Mouse (Mus musculus) left cerebral cortex, adult 2 months (tissue): ENCODE data around the gene En2. TPM values are rescaled to one million over a fixed set of nuclear protein-coding genes. Genes with fewer than 3 reads are reported as not detected.

Experiments used
- DNase-seq, 2 experiments: peaks; one replicate each; pipeline ENCODE4 v3.0.0; 2021 to 2022; ENCODE audit warnings: low spot score in 2 of 2, mixed read lengths in 1 of 2; ENCODE audit errors: extremely low spot score in 1 of 2
- H3K27ac ChIP-seq: fragments of 200-600 bp; 2 replicates; pipeline ENCODE4 v1.8.1; 2022
- H3K4me3 ChIP-seq: fragments of 200-600 bp; 2 replicates; pipeline ENCODE4 v1.8.1; 2022
- CTCF ChIP-seq: fragments of 200-600 bp; IDR thresholded peaks from 2 replicates; pipeline ENCODE4 v1.8.1; 2022; ENCODE audit warnings: antibody characterized with exemption, mild to moderate bottlenecking, moderate library complexity
- intact Hi-C: fragments of 180-260 bp; cut with DNase I; formaldehyde crosslinking; loops from one replicate; pipeline ENCODE4 v1.15.1; 2025
- total RNA-seq, 2 experiments: library from RNA; stranded (reverse); gene quantifications; 2 replicates each; pipeline ENCODE4 v1.2.3; 2021

En2 gene
- total RNA-seq, 2 experiments from 2014 or later: 0.09 to 0.59 TPM

DNA sequence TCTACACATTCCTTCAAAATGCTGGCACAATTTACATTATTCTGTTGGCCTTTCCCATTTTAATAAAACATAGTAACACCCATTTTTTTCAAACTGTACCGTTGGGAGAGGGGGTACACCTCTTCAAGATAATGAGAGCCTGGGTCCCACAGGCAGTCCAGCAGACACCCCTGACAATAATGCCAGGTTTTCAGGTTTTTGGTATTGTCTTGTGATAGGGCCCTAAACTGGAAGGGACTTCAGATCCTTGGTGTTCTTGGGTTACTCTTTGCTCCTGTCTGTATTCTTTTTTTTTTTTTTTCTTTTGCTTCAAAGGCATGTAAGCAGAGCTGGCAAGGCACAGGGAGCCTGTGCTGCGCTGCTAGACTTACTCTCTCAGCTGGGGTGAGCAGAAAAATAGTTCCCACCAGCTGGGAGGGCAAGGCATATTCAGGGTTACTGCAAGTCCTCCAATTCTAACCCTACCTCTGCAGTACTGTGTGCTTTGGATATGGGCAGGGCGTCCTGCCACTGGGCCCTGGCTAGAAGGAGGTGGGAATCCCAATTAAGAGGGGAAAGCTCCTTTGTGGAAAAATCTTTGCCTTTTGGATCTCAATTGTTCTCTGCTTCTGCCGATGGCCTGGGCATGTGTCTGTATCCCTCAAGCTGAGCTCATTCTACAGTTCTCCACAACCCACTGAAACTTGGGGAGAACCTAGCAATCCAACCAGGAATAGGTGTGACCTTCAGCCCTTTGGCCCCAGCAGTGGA is 7.6 kb downstream of the En2 start:
- Histone ChIP-seq H3K27ac (no peak overlapping the region), H3K4me3 (no peak overlapping the region)
- intact Hi-C loops: loop anchor here (5.0 kb wide), 1 partner anchor 39 kb away; no protein-coding TSS in a partner anchor
- no peak for TF ChIP-seq CTCF
- no peak for DNase-seq

- H3K4me3 ChIP-seq: no peak overlapping the region
- no peak for DNase-seq
- no peak for TF ChIP-seq CTCF
- H3K27ac ChIP-seq: no peak overlapping the region
- intact Hi-C loops: loop anchor here (5.0 kb wide), 1 partner anchor 39 kb away; no protein-coding TSS in a partner anchor
Measured at GRCm38 (mm10) chr5:28173674-28174073, 8.2 kb downstream of the En2 start.

DNA sequence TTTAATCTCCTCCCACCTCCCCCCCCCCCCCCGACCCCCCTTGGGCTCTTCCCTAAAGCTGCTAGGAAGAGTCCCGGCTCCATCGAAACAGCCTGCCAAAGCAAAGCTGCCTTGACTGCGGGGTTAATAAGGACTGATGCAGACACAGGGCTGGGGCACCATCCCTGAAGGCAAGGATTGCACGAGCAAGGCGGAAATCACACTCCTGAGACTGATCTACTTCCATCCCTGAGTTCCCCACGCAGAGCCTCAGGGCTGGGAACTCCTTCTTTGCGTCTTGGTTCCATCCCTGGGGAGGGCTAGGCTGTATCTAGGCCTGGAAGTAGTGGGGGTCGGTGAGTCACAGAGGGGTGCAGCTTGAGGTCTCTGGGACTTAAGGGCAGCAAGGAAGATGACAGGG is 8.6 kb downstream of the En2 start:
- TF ChIP-seq CTCF: no peak
- no peak overlapping the region for H3K4me3 ChIP-seq
- DNase-seq: no peak
- no peak overlapping the region for H3K27ac ChIP-seq
- intact Hi-C loops: loop anchor here (5.0 kb wide), 1 partner anchor 38 kb away; no protein-coding TSS in a partner anchor

DNA sequence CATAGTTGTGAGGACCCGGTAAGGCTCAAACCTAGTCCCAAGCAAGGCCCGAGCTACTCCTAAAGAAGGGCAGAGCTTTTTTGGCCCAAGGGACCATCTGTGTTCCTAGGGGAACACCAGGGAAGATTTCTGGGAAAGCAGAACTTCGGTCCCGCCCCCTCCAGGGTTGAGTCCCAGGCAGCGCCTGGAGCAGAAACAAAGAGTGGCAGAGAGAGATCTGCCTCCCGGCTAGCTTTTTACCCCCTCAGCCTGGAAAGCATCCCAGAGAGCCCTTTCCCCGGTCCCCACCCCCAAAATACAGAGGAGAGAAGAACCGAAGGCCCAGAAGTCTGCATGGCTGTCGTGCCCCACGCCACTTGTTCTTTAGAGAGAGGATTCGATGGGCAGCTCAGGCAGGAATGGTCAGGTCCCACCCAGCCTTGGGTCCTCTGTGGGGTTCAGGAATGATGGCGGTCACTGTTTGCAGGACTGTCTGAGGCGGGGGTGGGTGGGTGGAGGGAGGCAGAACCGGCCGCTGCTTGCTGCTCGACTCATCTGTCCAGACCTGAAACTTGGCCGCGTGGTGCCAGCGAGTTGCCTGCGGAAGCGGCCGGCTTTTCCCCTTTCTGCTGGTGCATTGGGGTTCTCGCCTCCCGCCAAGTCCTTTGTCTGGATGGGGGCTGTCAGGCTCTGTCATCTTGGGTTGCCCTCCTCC is 9.5 kb downstream of the En2 start:
- no peak overlapping the region for H3K27ac ChIP-seq
- no peak for DNase-seq
- TF ChIP-seq CTCF: no peak
- H3K4me3 ChIP-seq: no peak overlapping the region
- intact Hi-C loops: loop anchor here (5.0 kb wide), 1 partner anchor 37 kb away; no protein-coding TSS in a partner anchor

DNA sequence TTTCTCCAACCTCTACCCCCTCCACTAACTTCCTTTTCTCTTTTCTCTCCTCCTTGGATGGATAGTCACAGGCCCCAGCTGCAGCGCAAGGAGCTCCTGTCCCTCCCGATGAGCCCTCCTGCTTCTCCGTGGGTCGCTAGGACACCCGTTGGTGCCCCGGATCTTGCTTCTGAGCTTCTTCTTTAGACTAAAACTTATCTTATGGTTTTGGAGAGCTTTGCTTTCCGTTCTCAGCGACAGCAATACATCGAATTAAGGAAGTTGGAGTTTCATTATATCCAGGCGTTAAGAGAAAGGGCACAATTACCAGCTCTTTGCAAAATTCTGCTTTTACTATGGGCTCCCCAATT is 10.1 kb downstream of the En2 start:
- intact Hi-C loops: no loop called here
- Histone ChIP-seq H3K4me3 (no peak overlapping the region), H3K27ac (no peak overlapping the region)
- no peak for DNase-seq
- no peak for TF ChIP-seq CTCF

DNA sequence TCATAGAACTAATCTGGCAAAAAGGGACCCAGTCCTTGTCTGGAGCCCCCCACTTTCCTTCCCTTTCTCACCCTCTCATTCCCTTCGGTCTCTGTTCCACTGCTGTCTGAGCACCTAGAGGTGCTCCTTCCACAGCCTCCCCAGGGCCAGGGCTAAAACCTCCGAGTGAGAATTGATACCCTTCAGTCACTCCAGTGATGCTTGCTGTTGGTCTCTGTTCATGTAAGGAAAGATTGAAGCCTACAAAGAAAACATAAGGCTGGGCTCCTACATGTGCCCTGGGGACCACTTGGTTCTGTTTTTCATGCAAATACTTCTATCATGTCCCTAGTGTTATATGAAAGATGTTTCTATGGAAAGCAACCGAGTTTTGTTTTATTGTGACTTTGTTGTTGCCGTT is 10.5 kb downstream of the En2 start:
- intact Hi-C loops: no loop called here
- DNase-seq: no peak
- TF ChIP-seq CTCF: no peak
- no peak overlapping the region for H3K27ac ChIP-seq
- H3K4me3 ChIP-seq: no peak overlapping the region

- DNase-seq: no peak
- no peak overlapping the region for H3K4me3 ChIP-seq
- intact Hi-C loops: no loop called here
- H3K27ac ChIP-seq: no peak overlapping the region
- TF ChIP-seq CTCF: no peak
Measured at GRCm38 (mm10) chr5:28176585-28176984, 11.1 kb downstream of the En2 start.

GRCm38 (mm10) chr5:28178322-28178721 is 12.8 kb downstream of the En2 start:
- H3K4me3 ChIP-seq: no peak overlapping the region
- TF ChIP-seq CTCF: no peak
- DNase-seq: no peak
- no peak overlapping the region for H3K27ac ChIP-seq
- intact Hi-C loops: no loop called here

- intact Hi-C loops: no loop called here
- TF ChIP-seq CTCF: no peak
- DNase-seq: no peak
- Histone ChIP-seq H3K27ac (no peak overlapping the region), H3K4me3 (no peak overlapping the region)
Measured at GRCm38 (mm10) chr5:28179237-28179790, 13.8 kb downstream of the En2 start.

- H3K4me3 ChIP-seq: no peak overlapping the region
- DNase-seq: no peak
- intact Hi-C loops: no loop called here
- TF ChIP-seq CTCF: no peak
- H3K27ac ChIP-seq: no peak overlapping the region
Measured at GRCm38 (mm10) chr5:28191201-28192098, 26.0 kb downstream of the En2 start.

- TF ChIP-seq CTCF: no peak
- no peak overlapping the region for H3K4me3 ChIP-seq
- H3K27ac ChIP-seq: no peak overlapping the region
- intact Hi-C loops: no loop called here
- no peak for DNase-seq
Measured at GRCm38 (mm10) chr5:28192099-28192454, 26.6 kb downstream of the En2 start.

GRCm38 (mm10) chr5:28195473-28195872 is 30.0 kb downstream of the En2 start:
- DNase-seq: no peak
- H3K27ac ChIP-seq: no peak overlapping the region
- H3K4me3 ChIP-seq: no peak overlapping the region
- intact Hi-C loops: no loop called here
- TF ChIP-seq CTCF: no peak
